Mouse (Mus musculus) gastrocnemius, postnatal 36 days (tissue): ENCODE data around the gene Atp2b1. TPM values are rescaled to one million over a fixed set of nuclear protein-coding genes. Genes with fewer than 3 reads are reported as not detected.

Experiments used
- DNase-seq, 2 experiments: peaks; one replicate each; pipeline ENCODE4 v3.0.0; 2022
- intact Hi-C: fragments of 180-260 bp; cut with DNase I; formaldehyde crosslinking; loops from one replicate; pipeline ENCODE4 v1.15.1; 2025
- long read RNA-seq, 2 experiments: library from polyadenylated mRNA; stranded (forward); transcript quantifications; one replicate each; pipeline ENCODE4 v2.0.0; 2021
- total RNA-seq, 2 experiments: library from RNA; stranded (reverse); gene quantifications; 2 replicates each; pipeline ENCODE4 v1.2.3; 2021

Gene Atp2b1
- total RNA-seq, result 10 to 100 TPM; 58.2 to 67.0 TPM
- long read RNA-seq, experiment 1, partial matches to known transcripts, result 3 of 14 reads
- long read RNA-seq, experiment 1, other reads (novel, unspliced or antisense), result 10 of 14 reads
- long read RNA-seq, experiment 2, partial matches to known transcripts, result 3 of 11 reads
- long read RNA-seq, experiment 2, other reads (novel, unspliced or antisense), result 7 of 11 reads

DNA sequence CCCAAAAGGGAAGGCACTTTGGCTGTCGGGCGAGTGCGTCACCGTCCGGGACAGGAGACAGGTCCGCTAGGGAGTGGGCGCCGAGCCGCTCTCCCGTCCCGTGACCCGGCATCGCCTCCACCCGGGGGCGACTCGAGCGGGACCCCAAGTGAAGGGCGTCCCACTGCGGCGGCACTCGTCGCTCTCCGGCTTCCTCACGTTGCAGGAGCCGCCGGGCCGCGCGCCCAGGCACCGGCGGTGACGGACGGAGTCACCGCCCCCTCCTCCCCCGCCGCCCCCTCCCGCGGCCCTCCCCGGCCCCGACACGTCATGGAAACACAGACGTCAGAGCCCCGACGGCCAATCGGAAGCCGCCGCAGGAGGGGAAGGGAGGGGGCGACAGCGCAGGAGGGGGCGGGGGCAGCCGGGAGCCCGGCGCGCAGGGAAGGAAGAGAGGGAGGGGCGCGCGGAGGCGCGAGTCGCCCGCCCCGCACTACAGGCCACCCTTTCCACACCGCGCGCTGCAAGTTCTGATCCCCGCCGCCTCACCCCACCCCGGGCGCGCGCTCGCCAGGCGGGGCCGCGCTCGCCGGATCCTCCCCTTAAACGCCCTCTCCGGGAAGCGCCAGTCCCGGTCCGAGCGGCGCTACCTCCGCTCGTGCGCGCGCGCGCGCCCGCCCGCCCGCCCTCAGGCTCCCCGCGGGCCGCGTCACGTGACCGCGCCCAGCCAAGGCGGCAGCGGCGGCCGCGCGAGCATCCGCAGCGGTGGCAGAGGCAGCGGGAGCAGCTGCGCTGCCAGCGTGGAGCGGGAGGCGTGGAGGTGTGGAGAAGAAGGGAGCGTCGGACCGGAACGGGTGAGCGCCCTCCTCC is at the start of gene Atp2b1:
TSS of gene Atp2b1 (plus strand) at position 446 of the 849 bp plus-strand sequence.
- intact Hi-C loops, result no loop called here
- peak; percentile 90 to 91 for DNase-seq

DNA sequence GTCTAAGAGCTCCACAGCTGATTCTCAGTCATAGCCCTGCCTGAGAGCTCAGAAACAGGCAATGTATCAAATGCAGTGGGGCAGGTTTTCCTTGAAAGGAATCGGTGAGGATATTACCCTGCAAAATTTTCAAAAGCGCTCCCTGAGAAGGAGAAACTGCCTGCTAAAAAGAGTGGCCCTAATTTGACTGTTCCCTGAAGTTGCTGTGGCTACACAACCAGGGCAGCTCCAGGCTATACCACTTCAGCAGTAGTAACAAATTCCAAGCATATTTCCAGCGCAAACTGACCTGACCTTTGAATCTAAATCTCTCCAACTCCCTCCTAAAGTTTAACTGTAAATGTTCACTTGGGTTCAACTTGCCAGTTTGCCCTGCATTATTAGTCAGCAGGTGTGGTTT is 49.4 kb upstream of the Atp2b1 start:
- intact Hi-C loops, result no loop called here
- DNase-seq, result no peak

DNA sequence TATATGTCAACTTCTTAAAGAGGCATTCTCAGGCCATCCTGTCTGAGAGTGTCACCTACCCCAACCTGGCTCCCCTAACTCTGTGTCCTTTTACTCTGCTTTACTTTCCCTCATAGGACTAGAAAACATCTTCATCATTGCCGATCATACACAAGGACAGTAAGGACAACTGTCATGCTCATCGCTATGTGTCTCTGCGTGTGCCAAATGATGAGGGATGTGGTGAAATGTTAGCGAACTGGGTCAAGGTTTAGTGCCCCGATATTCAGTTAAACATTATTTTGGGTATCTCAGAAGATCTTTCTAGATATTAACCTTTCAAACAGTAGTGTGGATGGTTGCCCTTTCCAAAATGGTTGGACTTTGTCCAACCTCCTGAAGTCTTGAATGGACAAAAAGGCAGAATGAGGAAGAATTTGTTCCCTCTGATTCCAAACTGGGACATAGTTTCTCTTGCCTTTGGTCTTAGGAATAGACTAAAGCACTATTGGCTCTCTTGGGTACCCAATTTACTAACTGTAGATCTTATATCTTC is 47.3 kb upstream of the Atp2b1 start:
- intact Hi-C loops, result no loop called here
- DNase-seq, result no peak

DNA sequence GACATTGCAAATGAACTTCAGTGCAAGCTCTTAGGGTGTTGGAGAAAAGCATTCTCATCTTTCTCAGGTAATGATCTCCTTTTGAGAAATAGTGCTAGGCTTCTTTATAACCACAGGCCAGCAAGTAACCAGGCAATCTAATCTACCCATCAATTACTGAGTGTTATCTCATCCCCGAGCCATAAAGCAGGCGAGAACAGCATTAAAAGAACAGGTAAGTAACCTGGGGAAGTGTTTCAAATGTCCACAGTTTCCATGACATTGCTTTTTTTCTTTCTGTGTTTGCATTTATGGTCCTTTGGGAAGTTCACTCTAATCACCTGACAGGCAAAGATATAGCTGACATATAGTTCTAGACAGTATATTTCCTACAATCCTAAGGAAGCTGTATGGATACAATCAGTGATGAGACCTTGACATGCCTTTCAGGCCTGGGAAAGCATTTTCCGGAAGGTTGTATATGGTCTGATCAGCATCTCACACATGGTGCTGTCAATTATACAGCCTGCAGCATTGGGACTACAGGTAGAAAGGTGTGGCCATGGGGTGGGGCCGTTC is 45.8 kb upstream of the Atp2b1 start:
- no peak for DNase-seq
- intact Hi-C loops, result no loop called here

DNA sequence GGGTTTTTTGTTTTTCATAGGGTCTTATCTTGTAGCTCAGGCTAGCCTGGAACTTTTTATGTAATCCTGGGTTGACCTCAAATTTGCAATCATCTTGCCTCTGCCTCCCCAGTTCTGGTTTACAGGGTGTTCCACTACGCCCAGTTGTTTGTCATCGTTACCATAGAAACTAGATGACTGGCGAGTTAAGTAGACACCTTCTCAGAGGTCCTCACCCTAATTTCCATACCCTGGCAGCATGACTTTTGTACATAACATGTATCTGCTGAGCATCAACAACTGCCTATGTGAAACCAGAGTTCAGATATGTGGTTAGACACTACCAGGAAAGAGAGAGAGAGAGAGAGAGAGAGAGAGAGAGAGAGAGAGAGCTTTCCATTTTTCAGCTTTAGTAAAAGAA is 36.4 kb upstream of the Atp2b1 start:
- DNase-seq, result no peak
- intact Hi-C loops, result no loop called here

DNA sequence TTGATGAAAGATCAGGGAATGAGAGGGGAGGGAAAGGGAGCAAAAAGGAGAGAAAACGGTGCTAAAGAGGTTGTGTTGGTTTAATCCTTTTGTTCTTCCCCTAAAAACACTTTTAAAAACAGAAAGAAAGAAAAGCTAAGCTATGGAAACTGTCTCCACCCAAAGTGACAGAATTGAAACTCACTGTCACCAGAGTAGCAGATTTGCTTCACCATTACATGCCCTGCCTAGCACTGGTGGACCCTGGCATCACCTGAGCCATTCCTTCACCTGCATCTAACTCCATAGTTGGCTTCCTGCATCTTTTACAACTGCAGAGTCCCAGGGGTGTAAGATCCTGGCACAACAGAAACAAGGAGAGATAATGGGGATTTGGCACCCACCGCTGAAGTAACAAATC is 35.6 kb upstream of the Atp2b1 start:
- intact Hi-C loops, result no loop called here

DNA sequence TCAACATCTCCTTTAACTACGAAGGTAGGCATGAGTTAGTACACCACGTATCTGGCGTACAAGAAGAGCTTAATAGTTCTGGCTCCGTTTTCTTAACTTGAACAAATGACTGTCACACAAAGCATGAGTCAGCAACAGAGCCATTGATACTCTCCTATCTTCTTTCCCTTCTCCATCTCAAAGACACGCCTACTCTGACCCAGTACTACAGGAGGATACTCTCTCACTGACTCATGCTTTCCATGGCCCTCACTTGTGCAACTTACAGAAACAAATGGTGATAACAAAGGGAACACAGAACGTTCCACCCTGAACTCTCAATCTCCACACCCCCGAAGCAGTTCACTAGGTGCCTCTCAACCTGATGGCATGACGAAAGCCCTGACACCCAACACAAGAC is 34.1 kb upstream of the Atp2b1 start:
- intact Hi-C loops, result no loop called here
- DNase-seq, result no peak

More for the DNA sequence above, 35.6 kb upstream of the Atp2b1 start:
- no peak for DNase-seq

DNA sequence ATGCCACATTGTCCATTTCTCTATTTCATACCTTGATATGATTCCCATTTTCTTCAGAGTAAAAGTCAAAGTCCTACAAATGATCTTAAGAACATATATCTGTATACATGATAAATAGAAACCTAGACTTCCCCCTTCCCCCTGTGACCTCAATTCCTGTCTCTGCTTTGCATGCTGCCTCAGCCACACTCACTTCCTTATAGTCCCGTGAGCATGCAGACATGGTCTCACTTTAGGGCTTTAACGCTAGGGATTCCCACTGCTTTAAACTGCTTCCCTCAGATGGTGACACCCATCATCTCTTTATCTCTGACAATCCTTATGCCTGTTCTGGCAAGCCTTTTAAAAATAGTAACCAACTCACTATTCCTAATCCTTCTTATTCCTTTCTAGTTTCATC is 33.5 kb upstream of the Atp2b1 start:
- no peak for DNase-seq
- intact Hi-C loops, result no loop called here

DNA sequence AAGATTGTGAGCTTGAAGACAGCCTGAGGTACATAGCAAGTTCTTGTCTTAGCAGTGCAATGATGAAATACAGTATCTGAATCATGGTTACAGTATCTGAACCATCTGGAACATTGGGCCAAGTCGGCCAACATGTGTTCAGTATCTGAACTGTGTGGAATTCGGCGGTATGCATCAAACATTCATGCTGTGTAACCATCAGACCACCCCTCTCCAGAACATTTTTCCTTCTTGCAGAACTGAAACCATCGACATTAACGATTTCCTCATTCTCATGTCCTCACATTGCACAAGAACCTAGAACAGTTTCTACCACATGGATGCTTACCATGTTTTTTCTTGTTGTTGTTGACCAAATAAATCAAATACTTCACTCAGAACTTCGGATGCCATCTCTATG is 32.7 kb upstream of the Atp2b1 start:
- intact Hi-C loops, result no loop called here
- no peak for DNase-seq

DNA sequence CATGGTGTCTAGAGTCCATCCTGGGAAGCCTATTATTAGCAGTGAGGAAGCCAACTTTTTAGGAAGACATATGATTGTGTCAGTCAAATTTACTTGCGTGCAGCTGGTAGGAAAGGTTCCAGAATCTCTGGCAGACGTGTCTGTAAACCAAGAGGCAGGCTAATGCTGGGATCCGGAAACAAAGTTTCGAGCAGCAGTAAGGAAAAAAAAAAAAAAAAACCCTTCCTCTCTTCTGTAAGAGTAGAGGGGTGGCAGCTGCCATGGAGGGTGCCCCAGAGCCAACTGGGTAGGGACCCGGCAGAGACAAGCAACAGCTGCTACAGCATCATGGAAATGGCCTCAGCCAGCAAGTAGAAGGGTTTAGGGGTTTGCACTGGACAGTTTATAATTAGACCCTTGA is 31.6 kb upstream of the Atp2b1 start:
- DNase-seq, result no peak
- intact Hi-C loops, result no loop called here

DNA sequence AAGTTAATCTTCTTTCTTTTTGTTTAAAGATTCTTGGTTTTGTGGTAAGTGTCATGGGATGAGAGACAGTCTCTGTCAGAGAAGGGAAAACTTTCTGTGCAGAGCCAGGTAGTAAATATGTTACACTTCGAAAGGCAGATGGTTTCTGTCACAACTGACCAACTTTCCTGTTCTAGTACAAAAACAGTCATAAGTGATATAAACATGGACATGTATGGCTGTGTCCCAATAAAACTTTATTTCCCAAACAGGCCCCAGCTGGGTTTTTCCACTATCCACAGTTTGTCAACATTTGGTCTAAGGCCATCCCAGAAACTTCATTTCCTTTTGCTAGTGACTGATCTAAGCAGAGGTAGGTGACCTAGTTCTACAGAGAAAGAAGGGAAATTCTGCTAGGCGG is 29.8 kb upstream of the Atp2b1 start:
- intact Hi-C loops, result no loop called here
- no peak for DNase-seq

DNA sequence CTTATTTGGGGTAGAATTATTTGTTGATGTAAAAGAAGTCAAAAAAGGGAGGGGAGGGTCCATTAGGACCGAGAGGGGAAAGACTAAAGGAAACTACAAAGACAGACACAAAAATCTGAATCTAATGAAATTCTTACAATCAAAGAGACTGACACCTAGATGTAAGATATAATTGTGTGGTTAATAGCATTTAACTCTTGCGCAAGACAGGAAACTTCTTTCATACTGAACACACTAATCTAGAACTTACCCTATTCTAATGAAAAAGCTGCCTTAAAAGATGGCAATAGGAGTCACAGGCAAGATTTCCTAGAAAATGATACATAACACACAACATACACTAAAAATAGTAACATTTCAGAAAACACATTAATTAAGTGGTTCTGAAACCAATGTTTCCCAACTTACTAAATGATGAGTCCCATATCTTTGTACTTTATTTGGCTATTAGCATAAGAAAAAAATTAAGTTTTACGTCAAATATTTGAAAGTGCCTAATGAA is 27.4 kb upstream of the Atp2b1 start:
- intact Hi-C loops, result no loop called here
- no peak for DNase-seq

DNA sequence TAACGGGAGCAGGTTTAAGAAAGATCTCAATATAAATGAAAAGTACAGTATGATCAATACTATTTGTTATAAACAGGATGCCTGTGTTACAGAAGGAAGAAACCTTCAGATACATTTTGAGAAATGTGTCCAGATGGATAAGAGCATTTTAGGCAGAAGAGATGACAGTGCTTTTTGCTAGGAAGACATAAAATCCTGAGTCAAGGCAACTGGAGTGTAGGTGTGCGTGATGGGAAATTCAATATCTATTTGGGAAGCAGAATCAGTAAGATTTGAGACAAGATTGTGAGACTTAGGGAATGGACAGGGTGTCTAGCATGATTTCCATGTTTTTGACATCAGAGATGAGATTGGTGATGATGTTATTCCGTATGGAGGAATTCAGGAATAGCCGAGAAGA is 22.8 kb upstream of the Atp2b1 start:
- no peak for DNase-seq
- intact Hi-C loops, result no loop called here

DNA sequence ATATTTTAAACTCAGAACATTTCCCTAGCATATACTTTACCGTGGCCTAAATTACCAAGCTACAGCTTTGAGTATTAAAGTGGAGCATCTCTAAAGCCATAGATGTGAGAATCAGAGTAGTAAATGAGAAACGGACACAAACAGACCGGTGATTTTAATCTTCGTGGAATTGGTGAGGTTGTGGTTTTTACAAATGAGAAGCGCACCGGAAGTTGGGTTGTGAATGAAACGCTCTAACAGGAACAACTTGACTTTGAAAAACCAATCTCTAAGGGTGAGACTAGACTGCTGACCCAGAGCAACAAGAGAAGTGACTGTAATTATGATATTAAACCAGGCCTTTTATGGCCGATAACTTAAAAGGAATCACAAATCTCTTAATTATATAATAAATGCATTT is 16.7 kb upstream of the Atp2b1 start:
- no peak for DNase-seq
- intact Hi-C loops, result no loop called here

DNA sequence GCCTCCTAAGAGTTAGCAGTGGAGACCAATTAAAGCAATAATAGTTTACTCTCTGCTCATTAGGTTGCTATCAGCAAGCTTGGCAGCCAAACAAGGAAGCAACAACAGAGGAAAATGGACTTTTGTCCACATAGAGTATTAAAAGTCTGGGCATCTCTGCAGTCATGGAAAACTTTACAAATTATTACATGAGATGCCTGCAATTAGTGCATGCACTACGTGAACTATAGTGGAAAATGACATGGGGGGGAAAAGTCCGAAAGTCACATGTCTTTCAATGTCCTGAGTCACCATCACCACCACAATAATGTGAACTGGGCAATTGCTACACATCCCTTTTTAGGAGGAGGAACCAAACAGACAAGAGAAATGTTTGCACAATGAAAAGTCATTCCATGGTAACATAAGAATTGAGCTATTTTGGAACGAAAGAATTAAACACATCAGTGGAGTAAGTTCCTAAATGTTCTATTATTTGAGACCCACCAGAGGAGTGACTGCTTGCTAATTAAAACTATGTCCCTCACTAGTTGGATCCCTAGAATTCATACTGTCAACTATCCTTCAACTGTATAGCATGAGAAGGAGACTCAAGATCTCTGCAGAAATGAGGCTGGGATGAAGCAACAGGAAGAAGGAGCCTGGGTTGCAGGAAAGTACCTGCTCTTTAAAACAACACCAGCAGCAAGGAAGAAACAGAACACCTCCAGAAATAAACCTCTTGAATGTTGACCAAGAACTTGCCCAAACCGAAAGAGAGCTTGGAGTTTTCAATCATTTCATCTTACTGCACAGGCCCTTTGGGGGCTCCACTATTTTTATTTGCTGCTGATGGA is 16.1 kb upstream of the Atp2b1 start:
- intact Hi-C loops, result no loop called here
- no peak for DNase-seq

DNA sequence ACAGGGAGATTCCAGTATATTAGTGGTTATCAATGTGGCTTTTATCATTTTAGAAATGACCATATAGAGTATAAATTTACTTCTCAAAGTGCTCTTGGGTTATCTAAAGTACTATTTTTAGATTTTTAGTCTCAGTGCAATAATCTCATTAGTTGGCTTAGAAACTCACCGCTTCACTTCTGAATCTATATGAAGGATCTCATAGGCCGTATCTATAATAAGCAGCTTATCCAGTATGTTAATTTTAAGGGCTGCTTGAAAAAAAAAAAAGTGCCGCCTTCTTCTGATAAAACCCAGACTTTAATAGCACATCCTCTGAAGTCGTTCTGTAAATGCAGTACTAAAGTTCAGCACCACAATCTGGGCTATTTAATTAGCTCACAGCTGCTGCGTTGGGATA is 12.7 kb upstream of the Atp2b1 start:
- intact Hi-C loops, result no loop called here

DNA sequence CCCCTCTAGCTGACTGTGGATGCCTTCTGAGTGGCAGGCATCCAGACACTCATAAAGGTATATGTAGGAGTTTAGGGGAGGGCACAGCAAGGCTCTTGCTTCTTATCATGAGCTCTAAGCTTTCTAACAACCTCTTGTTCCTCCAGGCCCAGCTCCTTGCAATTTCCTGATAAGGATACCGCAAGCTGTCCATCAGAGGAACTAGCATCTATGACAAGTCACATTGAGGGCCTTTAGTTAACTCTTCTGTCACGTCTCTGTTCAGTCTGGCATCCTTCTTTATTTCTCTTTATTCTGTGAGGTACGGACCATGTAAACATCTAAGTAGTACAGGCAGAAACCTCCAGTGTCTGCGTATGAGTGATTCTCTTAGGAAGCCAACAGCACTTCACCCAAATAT is 8.2 kb upstream of the Atp2b1 start:
- intact Hi-C loops, result no loop called here
- DNase-seq, result no peak

More for the DNA sequence above, 12.7 kb upstream of the Atp2b1 start:
- DNase-seq, result no peak

DNA sequence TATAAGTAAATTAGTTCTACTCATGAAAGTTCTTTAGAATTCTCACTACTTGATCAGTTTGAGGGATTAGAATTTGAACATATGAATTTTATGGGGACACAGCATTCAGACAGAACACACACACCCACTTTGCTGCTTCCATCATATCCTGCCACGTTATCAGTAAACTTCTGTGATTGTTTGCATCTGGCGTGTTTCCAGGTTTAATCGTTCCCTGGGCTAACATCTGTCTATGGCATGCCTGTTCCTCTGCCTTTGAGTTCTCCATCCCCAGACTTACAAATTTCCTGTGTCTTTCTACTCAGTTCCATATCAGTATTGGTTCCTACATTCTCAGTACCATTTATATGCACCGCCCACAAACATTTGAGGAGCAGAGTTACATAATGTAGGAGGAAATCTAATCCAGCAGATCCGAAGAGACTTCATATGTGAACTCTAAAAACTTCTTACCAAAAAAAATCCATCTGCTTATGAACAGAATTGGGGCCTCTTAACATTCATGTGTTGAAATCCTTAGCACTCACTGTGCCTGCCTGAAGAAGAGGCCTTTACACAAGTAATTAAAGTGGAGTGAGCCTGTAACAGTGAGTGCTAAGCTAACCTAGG is 7.2 kb upstream of the Atp2b1 start:
- intact Hi-C loops, result no loop called here
- no peak for DNase-seq

DNA sequence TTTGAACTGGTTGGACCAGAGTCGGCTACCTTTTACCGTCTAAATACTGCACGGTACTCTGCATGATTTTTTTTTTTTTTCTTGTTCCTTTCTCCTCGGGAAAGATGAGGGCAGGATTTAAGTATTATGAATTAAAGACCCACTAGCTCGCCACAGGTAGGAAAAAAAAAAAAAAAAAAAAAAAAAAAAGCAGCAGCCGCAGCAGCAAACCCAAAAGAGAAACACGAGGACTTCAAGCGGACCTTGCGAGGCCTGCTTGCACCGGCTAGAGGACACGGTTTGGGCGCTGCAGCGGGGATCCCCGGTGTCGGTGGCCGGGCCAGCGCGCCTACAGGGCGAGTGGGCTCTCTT is 621 bp upstream of the Atp2b1 start:
- DNase-seq, result no peak
- intact Hi-C loops, result no loop called here

DNA sequence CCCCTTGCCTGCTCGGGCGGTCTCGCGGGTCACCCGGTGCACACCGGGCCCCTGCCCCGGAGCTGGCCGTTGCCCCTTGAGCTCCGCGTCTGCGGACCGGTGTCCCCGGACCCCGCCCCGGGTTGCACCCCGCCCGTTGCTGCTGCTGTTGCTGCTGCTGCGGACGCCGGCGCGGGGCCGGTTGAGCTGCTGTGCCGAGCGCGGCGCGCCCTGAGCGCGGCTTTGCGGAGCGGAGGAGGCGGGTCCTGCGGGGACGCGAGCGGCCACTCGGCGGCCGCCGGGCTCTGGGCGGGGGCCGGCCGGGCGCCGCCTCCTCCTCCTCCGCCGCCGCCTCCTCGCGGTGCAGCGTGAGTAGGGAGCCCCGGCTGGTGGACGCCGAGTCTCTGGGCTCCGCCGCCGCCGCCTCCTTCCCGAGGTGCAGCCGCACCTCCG is 620 bp downstream of the Atp2b1 start:
- intact Hi-C loops, result loop anchor here (5.0 kb wide), 2 partner anchors 72 to 87 kb away; no protein-coding TSS in a partner anchor
- peak; percentile 78 to 83 for DNase-seq
